Comparison of ENCODE assay signal across 8 mouse cellular contexts in genomic region chr8:4237814-4238433, GRCm38 (mm10). TPM values are rescaled to one million over a fixed set of nuclear protein-coding genes. Genes with fewer than 3 reads are reported as not detected.
DNase-seq lines count a peak whose midpoint lies in the region; ATAC-seq and TF ChIP-seq lines count a peak whose summit lies in the region.

No protein-coding gene starts in this region.

- H3K4me3 ChIP-seq in ES-E14 (ENCODE audit: insufficient read depth in 1 of 2, low read depth in 1 of 2, low read length in 2 of 2, poor library complexity in 1 of 2, severe bottlenecking in 1 of 2), result peak overlapping the region; percentile 64 to 67
- H3K4me3 ChIP-seq in erythroblast, embryonic 14.5 days (replicated peaks), result peak overlapping the region; percentile 77
- peak overlapping the region; percentile 83 for H3K4me3 ChIP-seq in kidney, embryonic 14.5 days (ENCODE audit: low read length)

- peak overlapping the region; percentile 53 for H3K4me2 ChIP-seq in kidney, embryonic 14.5 days (replicated peaks; ENCODE audit: low read depth, low read length)

- H3K27ac ChIP-seq in ES-E14 (ENCODE audit: insufficient read depth, low read depth, low read length, poor library complexity, severe bottlenecking), result peak overlapping the region; percentile 68
- H3K27ac ChIP-seq in kidney, embryonic 14.5 days (ENCODE audit: low read depth, low read length), result peak overlapping the region; percentile 93

- peaks cover 0 to 2% of the 10 kb centered on the region in 2 experiments; a peak in 2 of 4 replicates for H3K4me1 ChIP-seq in ES-E14 (ENCODE audit: control insufficient read depth in 2 of 2, insufficient read depth in 2 of 2, low read length in 2 of 2, poor library complexity in 1 of 2)
- H3K4me1 ChIP-seq in erythroblast, embryonic 14.5 days (ENCODE audit: control insufficient read depth), result peaks cover 53% of the 10 kb centered on the region
- peaks cover 11% of the 10 kb centered on the region for H3K4me1 ChIP-seq in kidney, embryonic 14.5 days (ENCODE audit: control insufficient read depth, insufficient read depth, low read length)

- in situ Hi-C loops in ES-E14 (cut with MboI; ENCODE audit: low sequenced_read_pairs in 2 of 2, unreplicated experiment in 2 of 2), result no loop called here

- 23% methylated on average over 15 of the region's 15 CpGs for WGBS in kidney, embryonic 14.5 days

- no peaks in the 10 kb centered on the region for H3K9me3 ChIP-seq in ES-E14 (ENCODE audit: control insufficient read depth, insufficient read depth, low read depth, low read length)
- no peaks in the 10 kb centered on the region for H3K9me3 ChIP-seq in erythroblast, embryonic 14.5 days (ENCODE audit: control insufficient read depth, low read length)
- H3K9me3 ChIP-seq in kidney, embryonic 14.5 days (ENCODE audit: control insufficient read depth, low read length), result no peaks in the 10 kb centered on the region

- peak; percentile 85 for DNase-seq in 416B (ENCODE audit: low read depth)
- no peak for DNase-seq in ES-E14 (ENCODE audit: low read depth, low spot score)
- DNase-seq in lung, postnatal 36 days, result peak; percentile 35
- DNase-seq in left cerebral cortex, adult 11 months (ENCODE audit: low spot score), result no peak
- no peak for DNase-seq in thymus, postnatal 10 days (ENCODE audit: low spot score in 2 of 2)
- no peak for DNase-seq in left cerebral cortex, postnatal 10 days (ENCODE audit: extremely low spot score in 1 of 2, low spot score in 2 of 2)

- no peak; the same call in none of the 2 replicates for ATAC-seq in kidney, embryonic 14.5 days (ENCODE audit: low FRiP score, low TSS enrichment)

- H3K36me3 ChIP-seq in ES-E14 (ENCODE audit: control insufficient read depth, insufficient read depth, low read length, poor library complexity, severe bottlenecking), result no peaks in the 10 kb centered on the region
- H3K36me3 ChIP-seq in erythroblast, embryonic 14.5 days (ENCODE audit: control insufficient read depth), result peaks cover 30% of the 10 kb centered on the region
- peaks cover 21% of the 10 kb centered on the region for H3K36me3 ChIP-seq in kidney, embryonic 14.5 days (ENCODE audit: control insufficient read depth, insufficient read depth, low read length)

- peak overlapping the region; percentile 85 for H3K9ac ChIP-seq in ES-E14 (ENCODE audit: insufficient read depth, low read depth, low read length, poor library complexity, severe bottlenecking)
- peak overlapping the region; percentile 65 for H3K9ac ChIP-seq in kidney, embryonic 14.5 days (ENCODE audit: low read depth, low read length)

- intact Hi-C loops in left cerebral cortex, postnatal 10 days (cut with DNase I), result no loop called here

- H3K27me3 ChIP-seq in erythroblast, embryonic 14.5 days (ENCODE audit: control insufficient read depth), result no peaks in the 10 kb centered on the region
- H3K27me3 ChIP-seq in kidney, embryonic 14.5 days (ENCODE audit: control insufficient read depth, insufficient read depth, low read length), result no peaks in the 10 kb centered on the region

TF ChIP-seq in ES-E14, 5 proteins besides CTCF, POLR2A, EP300 and RAD21:
- no peak for TF ChIP-seq ZNF384 (IDR thresholded peaks at IDR 0.05; ENCODE audit: low read depth, low read length)
- no peak for TF ChIP-seq CHD2 (IDR thresholded peaks at IDR 0.05; ENCODE audit: low read depth, low read length)
- TF ChIP-seq ZC3H11A (IDR thresholded peaks at IDR 0.05; ENCODE audit: borderline replicate concordance, low read depth, low read length), result no peak
- TF ChIP-seq MAFK (IDR thresholded peaks at IDR 0.05; ENCODE audit: insufficient read depth, low read depth, low read length), result no peak
- TF ChIP-seq HCFC1 (IDR thresholded peaks at IDR 0.05; ENCODE audit: borderline replicate concordance, insufficient read depth, low read length), result no peak

RNA-seq across cellular contexts. Expression of gene Map2k7, which starts 0.6 kb away (rescaled TPM):
- 21.0 and 22.0 TPM in 2 replicates for total RNA-seq in ES-E14 (2012; rRNA removed)
- polyA plus RNA-seq in erythroblast, embryonic 14.5 days (2012), result 9.1 and 9.9 TPM in 2 replicates
- 22.6 and 24.3 TPM in 2 replicates for polyA plus RNA-seq in kidney, embryonic 14.5 days (2014; fragmentation: Nextera tagmentation; extraction: Ambion mirVana)
- 10 to 100 TPM; 59.8 to 68.6 TPM for total RNA-seq in left cerebral cortex, postnatal 10 days (2021)

RNA-seq across cellular contexts. Expression of gene Gm49320, which starts 0.7 kb away (rescaled TPM):
- total RNA-seq in ES-E14 (2012; rRNA removed), result not detected in 2 replicates
- polyA plus RNA-seq in erythroblast, embryonic 14.5 days (2012), result 0.25 and 0.38 TPM in 2 replicates
- 0.86 and 2.2 TPM in 2 replicates for polyA plus RNA-seq in kidney, embryonic 14.5 days (2014; fragmentation: Nextera tagmentation; extraction: Ambion mirVana)
- 1 to 10 TPM in 1 of 2 experiments, not detected in 1; 1.6 TPM for total RNA-seq in left cerebral cortex, postnatal 10 days (2021)

RNA-seq across cellular contexts. Expression of gene Tgfbr3l, which starts 10.1 kb away (rescaled TPM):
- 1.1 and 1.6 TPM in 2 replicates for total RNA-seq in ES-E14 (2012; rRNA removed)
- polyA plus RNA-seq in erythroblast, embryonic 14.5 days (2012), result 1.1 and 1.3 TPM in 2 replicates
- 4.7 and 5.9 TPM in 2 replicates for polyA plus RNA-seq in kidney, embryonic 14.5 days (2014; fragmentation: Nextera tagmentation; extraction: Ambion mirVana)
- total RNA-seq in left cerebral cortex, postnatal 10 days (2021), result 1 to 10 TPM; 8.6 to 8.9 TPM

RNA-seq across cellular contexts. Expression of gene Lrrc8e, which starts 11.3 kb away (rescaled TPM):
- 0.67 and 1.1 TPM in 2 replicates for total RNA-seq in ES-E14 (2012; rRNA removed)
- 0.02 TPM in 1 of 2 replicates, not detected in the other for polyA plus RNA-seq in erythroblast, embryonic 14.5 days (2012)
- polyA plus RNA-seq in kidney, embryonic 14.5 days (2014; fragmentation: Nextera tagmentation; extraction: Ambion mirVana), result 0.41 and 0.43 TPM in 2 replicates
- not detected for total RNA-seq in left cerebral cortex, postnatal 10 days (2021)

RNA-seq across cellular contexts. Expression of gene Snapc2, which starts 15.0 kb away (rescaled TPM):
- total RNA-seq in ES-E14 (2012; rRNA removed), result 10.3 and 15.9 TPM in 2 replicates
- 5.1 and 6.0 TPM in 2 replicates for polyA plus RNA-seq in erythroblast, embryonic 14.5 days (2012)
- polyA plus RNA-seq in kidney, embryonic 14.5 days (2014; fragmentation: Nextera tagmentation; extraction: Ambion mirVana), result 61.9 and 63.6 TPM in 2 replicates
- 10 to 100 TPM; 32.3 to 33.3 TPM for total RNA-seq in left cerebral cortex, postnatal 10 days (2021)

Comparison
In these comparisons a context has a peak if more than half of its experiments do, and no peak if none do; other contexts are left out.
1. DNase-seq: peak in 416B (single experiment) and lung, postnatal 36 days (single experiment); none in ES-E14 (single experiment), left cerebral cortex, adult 11 months (single experiment), thymus, postnatal 10 days (0 of 2) and left cerebral cortex, postnatal 10 days (0 of 2).
2. Peak in every context shown above with its lines, with median percentiles within 50 percentile points of each other: H3K4me3 ChIP-seq.